Mouse (Mus musculus) erythroblast, adult 5-6 weeks (primary cell): ENCODE data around the gene Mrpl4. TPM values are rescaled to one million over a fixed set of nuclear protein-coding genes. Genes with fewer than 3 reads are reported as not detected.

Experiments used
- ATAC-seq: replicated peaks from 2 replicates; pipeline ENCODE4 v1.8.0; 2016; ENCODE audit warnings: moderate number of reproducible peaks, mild to moderate bottlenecking, moderate TSS enrichment, inconsistent platforms; ENCODE audit not compliant: poor library complexity, low FRiP score, severe bottlenecking
- total RNA-seq, 2 experiments: library from RNA; stranded (forward) in 1 of 2; stranded (reverse) in 1 of 2; fragments of 150-400 nt in 1 of 2; fragments of 200-764, 138-1000 nt in 1 of 2; gene quantifications; 2 replicates each; pipeline versions ENCODE4 v1.2.3 to v1.2.4; 2015 to 2017; ENCODE audit warnings: low replicate concordance in 2 of 2

Gene Mrpl4
- total RNA-seq, 2 experiments from 2014 or later, result 11.4 to 19.0 TPM

GRCm38 (mm10) chr9:21014691-21015570, 12.4 kb downstream of the Mrpl4 start:
- no peak for ATAC-seq

- 0 out of 2 replicates have a peak, but pooled peaks have one; percentile 38 for ATAC-seq
These were observed 13.1 kb downstream of the Mrpl4 start, which contains the start of gene Icam1 for GRCm38 (mm10) chr9:21015571-21016130. Gene Icam1 (plus strand): TSS chr9:21015985.

- no peak for ATAC-seq
These were observed 14.0 kb downstream of the Mrpl4 start for GRCm38 (mm10) chr9:21016331-21017176.

GRCm38 (mm10) chr9:21017177-21017575, 14.6 kb downstream of the Mrpl4 start:
- no peak for ATAC-seq

GRCm38 (mm10) chr9:21018600-21018999, 16.1 kb downstream of the Mrpl4 start:
- ATAC-seq, result no peak

- no peak for ATAC-seq
These were observed 18.8 kb downstream of the Mrpl4 start for GRCm38 (mm10) chr9:21021363-21021762.

- no peak for ATAC-seq
These were observed 19.8 kb downstream of the Mrpl4 start for GRCm38 (mm10) chr9:21022288-21022687.

GRCm38 (mm10) chr9:21022726-21023125, 20.2 kb downstream of the Mrpl4 start:
- no peak for ATAC-seq

- ATAC-seq, result no peak
These were observed 22.8 kb downstream of the Mrpl4 start for GRCm38 (mm10) chr9:21025258-21025810.

GRCm38 (mm10) chr9:21026849-21027248, 24.3 kb downstream of the Mrpl4 start:
- ATAC-seq, result no peak

- no peak for ATAC-seq
These were observed 25.3 kb downstream of the Mrpl4 start for GRCm38 (mm10) chr9:21027774-21028290.

GRCm38 (mm10) chr9:21028560-21029110, 26.1 kb downstream of the Mrpl4 start:
- ATAC-seq, result 0 out of 2 replicates have a peak, but pooled peaks have one; percentile 4

- peak; percentile 61 for ATAC-seq
These were observed 26.9 kb downstream of the Mrpl4 start, which contains the start of gene Icam4 for GRCm38 (mm10) chr9:21029291-21030054. Gene Icam4 (plus strand): TSS chr9:21029373.

- ATAC-seq, result 0 out of 2 replicates have a peak, but pooled peaks have one; percentile 5
These were observed 27.6 kb downstream of the Mrpl4 start for GRCm38 (mm10) chr9:21030055-21030600.

GRCm38 (mm10) chr9:21030781-21031250, 28.3 kb downstream of the Mrpl4 start:
- ATAC-seq, result peak; percentile 61

GRCm38 (mm10) chr9:21031251-21031895, 28.8 kb downstream of the Mrpl4 start:
- ATAC-seq, result peak; percentile 6

- ATAC-seq, result no peak
These were observed 29.4 kb downstream of the Mrpl4 start, which contains the start of gene Icam5 for GRCm38 (mm10) chr9:21031896-21032351. Gene Icam5 (plus strand): TSS chr9:21032073.
